19 mouse cellular contexts compared by ENCODE assay signal in genomic region chr19:38357956-38358623, GRCm38 (mm10). TPM values are rescaled to one million over a fixed set of nuclear protein-coding genes. Genes with fewer than 3 reads are reported as not detected.
DNase-seq lines count a peak whose midpoint lies in the region; ATAC-seq and TF ChIP-seq lines count a peak whose summit lies in the region.
"Had no signal": no experiment of that assay in that cellular context is flagged by ENCODE, and none has a peak within 500 bp of the region (broad histone marks: within the 10 kb centered on the region; RNA-seq: fewer than 3 reads in every experiment).

No protein-coding gene starts in this region.

- no peaks in the 10 kb centered on the region for H3K9me3 ChIP-seq in kidney, postnatal 0 days (replicated peaks; ENCODE audit: low read length)
- H3K9me3 ChIP-seq in G1E (replicated peaks) = 0 out of 2 replicates have a peak, but pooled peaks cover 2% of the 10 kb centered on the region
- H3K9me3 ChIP-seq in limb, embryonic 12.5 days = no peaks in the 10 kb centered on the region
- no peaks in the 10 kb centered on the region for H3K9me3 ChIP-seq in hindbrain, embryonic 16.5 days (ENCODE audit: control insufficient read depth, low read length)
- H3K9me3 ChIP-seq: forebrain, embryonic 13.5 days; heart, embryonic 15.5 days; hindbrain, embryonic 10.5 days; neural tube, embryonic 12.5 days had no signal

- no peak overlapping the region for H3K4me3 ChIP-seq in kidney, postnatal 0 days (replicated peaks; ENCODE audit: low read depth, low read length)
- peak overlapping the region; percentile 45; the same call in 1 of the 2 replicates for H3K4me3 ChIP-seq in G1E (ENCODE audit: low read depth, low read length)
- H3K4me3 ChIP-seq in limb, embryonic 12.5 days (replicated peaks) = no peak overlapping the region
- H3K4me3 ChIP-seq in hindbrain, embryonic 16.5 days (ENCODE audit: low read length) = no peak overlapping the region
- H3K4me3 ChIP-seq: forebrain, embryonic 13.5 days; heart, embryonic 15.5 days; hindbrain, embryonic 10.5 days; neural tube, embryonic 12.5 days had no signal

- no peak overlapping the region for H3K4me2 ChIP-seq in kidney, postnatal 0 days (ENCODE audit: low read length)
- H3K4me2 ChIP-seq in limb, embryonic 12.5 days = no peak overlapping the region
- H3K4me2 ChIP-seq in hindbrain, embryonic 16.5 days (ENCODE audit: low read length) = no peak overlapping the region
- H3K4me2 ChIP-seq: forebrain, embryonic 13.5 days; heart, embryonic 15.5 days; neural tube, embryonic 12.5 days had no signal

- no peaks in the 10 kb centered on the region for H3K27me3 ChIP-seq in kidney, postnatal 0 days (ENCODE audit: insufficient read depth, low read length)
- no peaks in the 10 kb centered on the region for H3K27me3 ChIP-seq in G1E (ENCODE audit: insufficient read depth, low read length)
- no peaks in the 10 kb centered on the region for H3K27me3 ChIP-seq in limb, embryonic 12.5 days
- no peaks in the 10 kb centered on the region for H3K27me3 ChIP-seq in hindbrain, embryonic 16.5 days (replicated peaks; ENCODE audit: control insufficient read depth, insufficient read depth, low read length)
- H3K27me3 ChIP-seq: forebrain, embryonic 13.5 days; heart, embryonic 15.5 days; neural tube, embryonic 12.5 days had no signal

- H3K36me3 ChIP-seq in kidney, postnatal 0 days (ENCODE audit: insufficient read depth, low read length) = no peaks in the 10 kb centered on the region
- H3K36me3 ChIP-seq in G1E (replicated peaks) = no peaks in the 10 kb centered on the region
- H3K36me3 ChIP-seq in limb, embryonic 12.5 days = no peaks in the 10 kb centered on the region
- no peaks in the 10 kb centered on the region for H3K36me3 ChIP-seq in hindbrain, embryonic 16.5 days (ENCODE audit: control insufficient read depth, insufficient read depth, low read length)
- H3K36me3 ChIP-seq: heart, embryonic 15.5 days; hindbrain, embryonic 10.5 days; neural tube, embryonic 12.5 days had no signal

- no peak for ATAC-seq in kidney, postnatal 0 days (replicated peaks; ENCODE audit: low FRiP score, low read depth)
- peak; percentile 15; the same call in 1 of the 2 replicates for ATAC-seq in G1E (ENCODE audit: extremely low read depth, insufficient number of reproducible peaks, low FRiP score, poor library complexity, severe bottlenecking)
- ATAC-seq in limb, embryonic 12.5 days (ENCODE audit: insufficient number of reproducible peaks, insufficient read depth, low FRiP score, low TSS enrichment, low read depth) = 0 out of 2 replicates have a peak, but pooled peaks have one; percentile 73
- ATAC-seq in hindbrain, embryonic 16.5 days = no peak
- ATAC-seq: forebrain, embryonic 13.5 days; inflammation-experienced regulatory T-cells, adult 6 months had no signal

- WGBS in kidney, postnatal 0 days = 36% methylated on average over 9 of the region's 9 CpGs
- WGBS in limb, embryonic 12.5 days = 38% methylated on average over 9 of the region's 9 CpGs
- WGBS in hindbrain, embryonic 16.5 days = 71% methylated on average over 9 of the region's 9 CpGs

- H3K9ac ChIP-seq in kidney, postnatal 0 days (ENCODE audit: low read depth, low read length) = no peak overlapping the region
- H3K9ac ChIP-seq in limb, embryonic 12.5 days (replicated peaks) = no peak overlapping the region; the same call in 1 of the 2 replicates
- H3K9ac ChIP-seq in hindbrain, embryonic 16.5 days (ENCODE audit: low read depth, low read length) = no peak overlapping the region
- H3K9ac ChIP-seq: forebrain, embryonic 13.5 days; heart, embryonic 15.5 days; liver, embryonic 14.5 days; neural tube, embryonic 12.5 days had no signal

- TF ChIP-seq CTCF in kidney, postnatal 0 days (IDR thresholded peaks at IDR 0.05; ENCODE audit: low read depth) = no peak
- TF ChIP-seq CTCF in G1E (IDR thresholded peaks at IDR 0.05; ENCODE audit: low read depth, low read length) = no peak

- no peaks in the 10 kb centered on the region for H3K4me1 ChIP-seq in kidney, postnatal 0 days (replicated peaks; ENCODE audit: insufficient read depth, low read length)
- peaks cover 40% of the 10 kb centered on the region for H3K4me1 ChIP-seq in G1E (ENCODE audit: insufficient read depth, low read depth, low read length)
- peaks cover 17% of the 10 kb centered on the region for H3K4me1 ChIP-seq in limb, embryonic 12.5 days (replicated peaks)
- no peaks in the 10 kb centered on the region for H3K4me1 ChIP-seq in hindbrain, embryonic 16.5 days (ENCODE audit: control insufficient read depth, insufficient read depth, low read depth, low read length)
- H3K4me1 ChIP-seq: forebrain, embryonic 13.5 days; heart, embryonic 15.5 days; hindbrain, embryonic 10.5 days; neural tube, embryonic 12.5 days had no signal

- H3K27ac ChIP-seq in kidney, postnatal 0 days = no peak overlapping the region
- H3K27ac ChIP-seq in limb, embryonic 12.5 days = 0 out of 2 replicates have a peak overlapping the region, but pooled peaks have one; percentile 35
- no peak overlapping the region for H3K27ac ChIP-seq in hindbrain, embryonic 16.5 days (ENCODE audit: low read depth, low read length)
- H3K27ac ChIP-seq: forebrain, embryonic 13.5 days; heart, embryonic 15.5 days; hindbrain, embryonic 10.5 days; liver, embryonic 14.5 days; neural tube, embryonic 12.5 days had no signal

- peak; percentile 27 for DNase-seq in adrenal gland, adult 2 months
- DNase-seq in adrenal gland, adult 8-10 months = no peak
- DNase-seq in kidney, postnatal 0 days (ENCODE audit: low spot score) = peak; percentile 26
- DNase-seq in kidney, adult 18-20 months = no peak
- DNase-seq in G1E (ENCODE audit: low spot score) = peak; percentile 20
- no peak for DNase-seq in right cerebral cortex, postnatal 10 days (ENCODE audit: low spot score in 2 of 2)
- DNase-seq: cerebellum, postnatal 25 days; heart, adult 18-20 months; lung, postnatal 14 days; right cerebral cortex, postnatal 25 days; thymus, postnatal 25 days had no signal

RNA-seq across cellular contexts. Expression of gene Slc35g1, which starts 37.7 kb away (rescaled TPM):
- total RNA-seq in adrenal gland, adult 2 months (2021) = 10 to 100 TPM; 13.9 to 25.4 TPM
- 4.8 and 5.4 TPM in 2 replicates for polyA plus RNA-seq in adrenal gland, adult 2 months (2012; rRNA removed)
- total RNA-seq in adrenal gland, adult 8-10 months (2022) = 10 to 100 TPM; 19.6 to 37.8 (median 29.9) TPM
- 8.7 and 8.8 TPM in 2 replicates for polyA plus RNA-seq in kidney, postnatal 0 days (2015; fragmentation: Nextera tagmentation; extraction: Ambion mirVana)
- total RNA-seq in G1E (2014; fragmentation: Nextera tagmentation) (58.4 and 62.2 TPM in 2 replicates), G1E (2017) (42.2 and 44.4 TPM in 2 replicates)
- 11.3 and 11.5 TPM in 2 replicates for polyA plus RNA-seq in G1E (2012)
- polyA plus RNA-seq in limb, embryonic 12.5 days (2016; fragmentation: Nextera tagmentation; extraction: Ambion mirVana) = 2.4 and 2.6 TPM in 2 replicates
- polyA plus RNA-seq in hindbrain, embryonic 16.5 days (2015; fragmentation: Nextera tagmentation; extraction: Ambion mirVana) = 0.99 and 1.3 TPM in 2 replicates

Comparison
In these comparisons a context has a peak if more than half of its experiments do, and no peak if none do; other contexts are left out.
1. DNase-seq: peak in adrenal gland, adult 2 months (single experiment), kidney, postnatal 0 days (single experiment) and G1E (single experiment); none in adrenal gland, adult 8-10 months (single experiment), kidney, adult 18-20 months (single experiment) and right cerebral cortex, postnatal 10 days (0 of 2).
2. ATAC-seq: peak in G1E (single experiment) and limb, embryonic 12.5 days (single experiment); none in kidney, postnatal 0 days (single experiment) and hindbrain, embryonic 16.5 days (single experiment).